In the genomic region with DNA sequence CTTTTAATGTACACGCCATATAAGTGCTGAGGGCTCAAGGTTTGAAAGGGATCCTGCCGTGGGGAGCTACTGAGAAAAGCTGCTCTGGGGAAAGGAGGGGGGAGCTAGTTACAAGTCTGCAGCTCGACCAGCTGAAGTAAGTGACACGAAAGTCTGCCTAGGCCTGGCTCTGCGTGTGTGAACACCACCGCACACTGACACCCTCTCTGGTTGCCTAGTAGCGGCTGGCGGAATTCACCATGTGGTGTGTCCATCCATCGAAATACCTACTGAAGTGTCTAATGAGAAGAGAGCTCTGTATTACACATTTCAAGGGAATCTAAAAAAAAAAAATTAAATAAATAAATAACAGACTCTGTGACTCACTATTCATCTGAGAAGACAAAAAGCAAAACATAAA, we compare ENCODE assay signal across 12 mouse cellular contexts.
DNase-seq lines count a peak whose midpoint lies in the region; ATAC-seq and TF ChIP-seq lines count a peak whose summit lies in the region.
"Had no signal": no experiment of that assay in that cellular context is flagged by ENCODE, and none has a peak within 500 bp of the region (broad histone marks: within the 10 kb centered on the region; RNA-seq: fewer than 3 reads in every experiment).

No protein-coding gene starts in this region.

- H3K9ac ChIP-seq in midbrain, embryonic 15.5 days, result no peak overlapping the region
- no peak overlapping the region for H3K9ac ChIP-seq in liver, embryonic 12.5 days
- H3K9ac ChIP-seq: lung, embryonic 14.5 days had no signal

- peak overlapping the region; percentile 82 for H3K27ac ChIP-seq in layer of hippocampus, adult 2 months
- no peak overlapping the region for H3K27ac ChIP-seq in midbrain, embryonic 15.5 days
- H3K27ac ChIP-seq in liver, embryonic 12.5 days, result no peak overlapping the region
- H3K27ac ChIP-seq: gastrocnemius, adult 2 months had no signal

- 41% methylated on average over 9 of the region's 9 CpGs for WGBS in midbrain, embryonic 15.5 days
- 70% methylated on average over 9 of the region's 9 CpGs for WGBS in liver, embryonic 12.5 days (ENCODE audit: insufficient replicate concordance)

- no peaks in the 10 kb centered on the region for H3K27me3 ChIP-seq in midbrain, embryonic 15.5 days (replicated peaks)
- no peaks in the 10 kb centered on the region for H3K27me3 ChIP-seq in liver, embryonic 12.5 days (replicated peaks)

- ATAC-seq in frontal cortex, adult (ENCODE audit: low TSS enrichment), result peak; percentile 91
- ATAC-seq in midbrain, embryonic 15.5 days (replicated peaks), result peak; percentile 71; the same call in 1 of the 2 replicates
- no peak for ATAC-seq in liver, embryonic 12.5 days

- H3K9me3 ChIP-seq in midbrain, embryonic 15.5 days, result no peaks in the 10 kb centered on the region
- H3K9me3 ChIP-seq in liver, embryonic 12.5 days (replicated peaks), result no peaks in the 10 kb centered on the region

- no peak for TF ChIP-seq CTCF in layer of hippocampus, adult 2 months (conservative IDR thresholded peaks at IDR 0.05)

- H3K36me3 ChIP-seq in midbrain, embryonic 15.5 days (replicated peaks), result no peaks in the 10 kb centered on the region
- no peaks in the 10 kb centered on the region for H3K36me3 ChIP-seq in liver, embryonic 12.5 days

- H3K4me3 ChIP-seq in layer of hippocampus, adult 2 months, result no peak overlapping the region
- no peak overlapping the region for H3K4me3 ChIP-seq in midbrain, embryonic 15.5 days
- H3K4me3 ChIP-seq in liver, embryonic 12.5 days, result no peak overlapping the region
- H3K4me3 ChIP-seq: gastrocnemius, adult 2 months; myocyte had no signal

- H3K4me2 ChIP-seq in midbrain, embryonic 15.5 days, result no peak overlapping the region
- no peak overlapping the region for H3K4me2 ChIP-seq in liver, embryonic 12.5 days
- H3K4me2 ChIP-seq: lung, embryonic 14.5 days had no signal

- peak; percentile 10 for DNase-seq in adrenal gland, adult 2 months
- DNase-seq in adrenal gland, postnatal 36 days, result no peak
- DNase-seq in layer of hippocampus, adult 2 months (ENCODE audit: low spot score in 2 of 2), result peak; percentile 48 to 64
- DNase-seq in lung, postnatal 10 days, result no peak
- DNase-seq in heart, postnatal 4 days, result no peak
- DNase-seq: gastrocnemius, adult 2 months; kidney, postnatal 4 days; lung, embryonic 14.5 days had no signal

- H3K4me1 ChIP-seq in midbrain, embryonic 15.5 days, result peaks cover 3% of the 10 kb centered on the region; the same call in 1 of the 2 replicates
- H3K4me1 ChIP-seq in liver, embryonic 12.5 days, result no peaks in the 10 kb centered on the region

Comparison
In these comparisons a context has a peak if more than half of its experiments do, and no peak if none do; other contexts are left out.
1. DNase-seq: peak in adrenal gland, adult 2 months (single experiment) and layer of hippocampus, adult 2 months (2 of 2); none in adrenal gland, postnatal 36 days (0 of 2), lung, postnatal 10 days (single experiment) and heart, postnatal 4 days (single experiment).